Mouse (Mus musculus): ENCODE results near the gene Usp1. TPM values are rescaled to one million over a fixed set of nuclear protein-coding genes. Genes with fewer than 3 reads are reported as not detected.

Usp1 gene
- polyA plus RNA-seq (2021; fragmentation: Nextera tagmentation), result 13.9 and 14.2 TPM in 2 replicates
- long read RNA-seq, experiment 1, transcript Usp1-202 (9 exons, 3,527 nt), result major isoform, 6 of 34 reads
- long read RNA-seq, experiment 1, partial matches to known transcripts, result 18 of 34 reads
- long read RNA-seq, experiment 1, other reads (novel, unspliced or antisense), result 6 of 34 reads
- long read RNA-seq, experiment 2, transcript Usp1-202 (9 exons, 3,527 nt), result major isoform, 74 of 178 reads
- long read RNA-seq, experiment 2, transcript Usp1-201 (9 exons, 3,577 nt), result minor isoform, 49 of 178 reads
- long read RNA-seq, experiment 2, partial matches to known transcripts, result 18 of 178 reads
- long read RNA-seq, experiment 2, other reads (novel, unspliced or antisense), result 37 of 178 reads

DNA sequence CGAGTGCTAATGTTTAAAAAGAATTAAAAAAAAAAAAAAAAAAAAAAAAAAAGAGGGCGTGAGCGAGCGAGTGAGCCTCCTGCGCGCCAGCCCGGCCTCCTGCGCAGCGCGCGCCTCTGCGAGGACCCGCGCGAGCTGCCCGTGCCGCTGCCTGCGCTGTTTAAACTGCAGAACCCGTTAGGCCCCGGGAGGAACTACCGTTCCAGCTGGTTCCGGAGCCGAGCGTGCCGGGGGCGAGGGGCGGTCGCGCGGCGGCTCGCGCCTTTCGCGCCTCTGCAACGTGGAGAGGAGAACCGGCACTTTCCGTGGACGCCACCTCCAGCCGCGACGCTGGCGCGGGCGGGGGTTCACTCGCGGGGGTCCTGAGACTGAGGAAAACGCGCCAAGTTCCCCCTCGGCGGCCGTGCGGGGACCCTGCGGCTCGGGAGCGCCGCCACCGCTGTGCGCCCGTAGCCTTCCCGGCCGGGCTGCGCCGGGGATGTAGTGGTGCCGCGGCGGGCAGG is at the start of gene Usp1:
Usp1 (plus strand) TSS at position 243 of the 503 bp plus-strand sequence.

Other genes starting within 250 kb of the Usp1 start
- not detected in 2 replicates for gene L1td1, start 197.1 kb upstream of the Usp1 start, polyA plus RNA-seq (2021; fragmentation: Nextera tagmentation)
- 0.20 and 0.33 TPM in 2 replicates for gene Kank4, start 106.3 kb upstream of the Usp1 start, polyA plus RNA-seq (2021; fragmentation: Nextera tagmentation)
- gene I0C0044D17Rik, start 100.0 kb upstream of the Usp1 start, polyA plus RNA-seq (2021; fragmentation: Nextera tagmentation), result not detected in 2 replicates
- gene Angptl3, start 107.1 kb downstream of the Usp1 start, polyA plus RNA-seq (2021; fragmentation: Nextera tagmentation), result 0.26 and 0.41 TPM in 2 replicates
- gene Dock7, start 197.1 kb downstream of the Usp1 start, polyA plus RNA-seq (2021; fragmentation: Nextera tagmentation), result 5.0 and 5.6 TPM in 2 replicates

All from layer of hippocampus, adult 6 months (tissue).